Mouse (Mus musculus): ENCODE results near the gene Sema3b. TPM values are rescaled to one million over a fixed set of nuclear protein-coding genes. Genes with fewer than 3 reads are reported as not detected.
"Not testable (repeated sequence)": the region's sequence is repeated elsewhere in the genome, so short reads cannot be mapped to it uniquely, and the experiment has no call there.

The Sema3b gene
- polyA plus RNA-seq, 1 experiment from 2014 or later = 4.8 TPM

DNA sequence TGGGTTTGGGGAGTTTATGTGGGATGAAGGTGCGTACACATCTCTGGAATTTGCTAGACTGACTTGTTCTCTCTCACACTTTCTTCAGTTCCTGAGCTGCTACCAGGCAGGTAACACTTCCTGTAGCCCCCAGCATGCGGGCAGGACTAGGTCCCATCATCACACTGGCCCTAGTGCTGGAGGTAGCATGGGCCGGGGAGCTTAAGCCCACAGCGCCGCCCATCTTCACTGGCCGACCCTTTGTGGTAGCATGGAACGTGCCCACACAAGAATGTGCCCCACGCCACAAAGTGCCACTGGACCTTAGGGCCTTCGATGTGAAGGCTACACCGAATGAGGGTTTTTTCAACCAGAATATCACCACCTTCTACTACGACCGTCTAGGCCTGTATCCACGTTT is 39.0 kb downstream of the Sema3b start:
- H3K27ac ChIP-seq = no peak overlapping the region
- peak overlapping the region; percentile 72 for H3K9ac ChIP-seq
- H3K9me3 ChIP-seq = no peaks in the 10 kb centered on the region
- peak overlapping the region; percentile 60 for H3K4me3 ChIP-seq
- H3K4me2 ChIP-seq (replicated peaks) = peak overlapping the region; percentile 90
- no peak for ATAC-seq (ENCODE audit: low FRiP score, low read depth)
- H3K36me3 ChIP-seq = peaks cover 53% of the 10 kb centered on the region
- no peaks in the 10 kb centered on the region for H3K27me3 ChIP-seq (replicated peaks)
- peaks cover 45% of the 10 kb centered on the region for H3K4me1 ChIP-seq
- 59% methylated on average over 13 of the region's 13 CpGs for WGBS

DNA sequence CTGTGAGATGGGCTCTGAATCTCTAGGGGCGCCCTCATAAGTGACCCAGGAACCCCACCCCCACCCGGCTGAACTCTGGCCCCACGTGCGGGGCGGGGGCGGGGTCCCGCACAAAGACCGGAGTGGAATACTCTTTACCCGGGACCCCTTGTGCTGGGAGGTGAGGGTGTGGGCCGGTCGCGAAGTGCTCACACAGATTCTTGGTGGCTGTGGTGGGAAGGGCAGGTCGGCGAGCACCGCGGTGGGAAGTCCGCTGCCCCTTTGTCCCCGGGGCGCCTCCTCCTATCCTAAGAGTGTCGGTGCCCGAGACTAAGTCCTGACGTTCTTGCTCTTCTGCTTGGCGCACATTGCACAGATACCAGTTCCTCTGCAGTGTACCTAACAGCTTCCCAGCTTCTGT is 39.8 kb downstream of the Sema3b start:
- H3K4me3 ChIP-seq = peak overlapping the region; percentile 60
- peak overlapping the region; percentile 90 for H3K4me2 ChIP-seq (replicated peaks)
- peaks cover 49% of the 10 kb centered on the region for H3K36me3 ChIP-seq

DNA sequence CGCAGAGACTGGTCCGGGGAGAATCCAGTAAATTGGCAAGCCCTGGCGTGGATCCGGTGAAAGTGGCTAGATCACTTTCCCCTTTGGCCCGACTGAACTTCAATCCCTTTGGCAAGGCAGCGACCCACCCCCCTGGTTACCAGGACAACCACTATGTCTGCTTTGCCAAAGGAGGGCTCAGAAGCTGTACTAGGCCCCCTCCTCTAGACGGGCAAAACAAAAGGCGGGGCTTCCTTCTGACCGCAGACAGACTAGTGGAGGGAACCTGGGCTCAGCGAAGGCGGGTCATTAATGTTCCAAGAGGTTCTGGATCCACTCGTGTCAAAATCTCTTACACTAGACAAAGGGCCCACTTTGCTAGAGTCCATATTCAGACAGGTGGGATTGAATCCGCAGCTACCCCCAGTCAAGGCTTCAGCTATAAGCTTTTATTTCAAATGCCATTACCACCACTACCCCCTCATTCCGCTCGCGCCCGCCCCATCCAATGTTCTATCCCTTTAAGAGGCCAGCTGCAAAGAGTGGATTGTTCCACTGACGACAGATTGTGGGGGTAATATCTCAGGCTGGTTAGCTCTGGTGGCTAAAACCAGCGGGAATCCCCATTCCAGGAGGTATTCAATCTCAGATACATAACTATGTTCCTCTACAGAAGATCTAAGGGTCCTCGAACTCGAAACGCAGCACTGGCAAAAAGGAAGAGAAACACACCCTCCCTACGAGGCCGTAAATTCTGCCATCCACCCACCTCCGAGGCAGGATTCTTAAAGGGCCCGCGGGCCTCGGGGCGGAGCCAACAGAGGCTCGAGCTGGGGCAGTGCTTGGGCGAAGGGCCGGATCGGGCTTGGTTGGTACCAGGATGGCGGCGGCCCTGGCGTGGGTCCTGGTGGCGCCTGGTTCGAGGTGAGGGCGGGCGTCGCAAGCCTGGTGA is 40.4 kb downstream of the Sema3b start:
- H3K4me2 ChIP-seq (replicated peaks) = peak overlapping the region; percentile 90
- H3K9me3 ChIP-seq = no peaks in the 10 kb centered on the region
- WGBS = under 1% methylated on average over 41 of the region's 41 CpGs
- H3K9ac ChIP-seq = peak overlapping the region; percentile 72
- H3K36me3 ChIP-seq = peaks cover 44% of the 10 kb centered on the region
- peak; percentile 88 for ATAC-seq (ENCODE audit: low FRiP score, low read depth)
- peak overlapping the region; percentile 51 for H3K27ac ChIP-seq
- H3K4me3 ChIP-seq = peak overlapping the region; percentile 60
- no peaks in the 10 kb centered on the region for H3K27me3 ChIP-seq (replicated peaks)
- peaks cover 53% of the 10 kb centered on the region for H3K4me1 ChIP-seq

More for the DNA sequence above, 39.8 kb downstream of the Sema3b start:
- ATAC-seq (ENCODE audit: low FRiP score, low read depth) = peak; percentile 46
- Histone ChIP-seq H3K9ac (peak overlapping the region; percentile 72), H3K9me3 (no peaks in the 10 kb centered on the region), H3K27me3 (replicated peaks) (no peaks in the 10 kb centered on the region), H3K4me1 (peaks cover 46% of the 10 kb centered on the region), H3K27ac (peak overlapping the region; percentile 51; the same call in 1 of the 2 replicates)
- WGBS = under 1% methylated on average over 23 of the region's 23 CpGs

DNA sequence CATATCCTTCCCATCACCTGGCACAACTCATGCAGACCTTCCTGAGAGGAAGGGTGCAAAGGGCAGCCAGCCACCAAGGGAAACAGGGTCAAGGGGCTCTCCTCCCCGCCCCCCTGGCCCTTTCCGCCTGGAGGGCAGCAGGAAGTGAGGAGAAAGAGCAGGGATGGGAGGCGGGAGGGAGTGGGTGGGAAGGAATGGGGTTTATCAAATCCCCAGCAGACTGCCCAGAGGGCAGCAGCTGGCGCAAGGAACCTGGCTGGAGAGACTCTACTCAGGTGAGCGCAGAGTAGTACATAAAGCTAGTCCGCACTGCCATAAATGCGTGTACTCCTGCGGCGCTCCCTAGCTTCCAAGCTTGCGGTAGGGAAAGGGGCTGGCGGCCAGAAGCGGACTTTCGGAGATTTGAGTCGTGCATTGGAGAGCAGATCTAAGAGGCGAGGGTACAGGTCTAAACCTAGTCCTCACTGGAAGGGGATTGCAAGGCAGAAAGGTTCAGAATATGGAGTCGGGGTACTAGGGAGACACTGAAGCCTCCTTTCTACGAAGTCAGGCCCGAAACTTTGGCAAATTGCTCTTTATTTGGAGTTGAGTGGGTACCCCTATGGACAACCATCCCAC is 41.2 kb downstream of the Sema3b start, which contains the start of gene Hyal2:
Gene Hyal2, plus strand, starts transcription at position 244 of the 618 bp plus-strand sequence.
- Histone ChIP-seq H3K9me3 (no peaks in the 10 kb centered on the region), H3K4me3 (peak within 1 kb of the TSS; percentile 60), H3K27me3 (replicated peaks) (no peaks in the 10 kb centered on the region), H3K4me1 (peaks cover 57% of the 10 kb centered on the region), H3K27ac (peak within 1 kb of the TSS; percentile 51), H3K36me3 (peaks cover 37% of the 10 kb centered on the region), H3K4me2 (replicated peaks) (peak within 1 kb of the TSS; percentile 90), H3K9ac (peak within 1 kb of the TSS; percentile 72)
- no peak for ATAC-seq (ENCODE audit: low FRiP score, low read depth)
- WGBS = 6% methylated on average over 18 of the region's 18 CpGs

DNA sequence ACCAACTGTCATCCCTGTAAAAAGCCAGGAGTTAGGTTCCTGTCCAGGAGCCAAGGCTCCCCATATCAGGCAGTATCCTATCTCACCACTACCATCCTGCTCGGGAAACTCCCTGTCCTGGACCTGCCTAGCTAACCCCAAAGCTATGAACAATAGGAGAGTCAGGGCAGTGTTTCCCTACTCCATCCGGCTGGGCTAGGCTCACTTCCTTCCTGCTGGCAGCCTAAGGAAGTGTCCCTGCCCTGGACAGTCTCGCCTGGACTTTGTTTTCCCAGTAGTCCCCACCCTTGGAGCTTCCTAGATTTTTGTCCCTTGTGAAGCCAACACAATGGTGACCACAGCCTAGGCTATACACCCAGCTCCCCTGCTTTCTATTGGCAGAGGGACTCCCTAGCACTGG is 42.2 kb downstream of the Sema3b start:
- Histone ChIP-seq H3K9ac (no peak overlapping the region), H3K27ac (no peak overlapping the region), H3K9me3 (no peaks in the 10 kb centered on the region), H3K27me3 (replicated peaks) (no peaks in the 10 kb centered on the region), H3K36me3 (peaks cover 33% of the 10 kb centered on the region), H3K4me1 (peaks cover 53% of the 10 kb centered on the region), H3K4me2 (replicated peaks) (peak overlapping the region; percentile 90), H3K4me3 (no peak overlapping the region)
- ATAC-seq (ENCODE audit: low FRiP score, low read depth) = no peak
- 69% methylated on average over 3 of the region's 3 CpGs for WGBS

DNA sequence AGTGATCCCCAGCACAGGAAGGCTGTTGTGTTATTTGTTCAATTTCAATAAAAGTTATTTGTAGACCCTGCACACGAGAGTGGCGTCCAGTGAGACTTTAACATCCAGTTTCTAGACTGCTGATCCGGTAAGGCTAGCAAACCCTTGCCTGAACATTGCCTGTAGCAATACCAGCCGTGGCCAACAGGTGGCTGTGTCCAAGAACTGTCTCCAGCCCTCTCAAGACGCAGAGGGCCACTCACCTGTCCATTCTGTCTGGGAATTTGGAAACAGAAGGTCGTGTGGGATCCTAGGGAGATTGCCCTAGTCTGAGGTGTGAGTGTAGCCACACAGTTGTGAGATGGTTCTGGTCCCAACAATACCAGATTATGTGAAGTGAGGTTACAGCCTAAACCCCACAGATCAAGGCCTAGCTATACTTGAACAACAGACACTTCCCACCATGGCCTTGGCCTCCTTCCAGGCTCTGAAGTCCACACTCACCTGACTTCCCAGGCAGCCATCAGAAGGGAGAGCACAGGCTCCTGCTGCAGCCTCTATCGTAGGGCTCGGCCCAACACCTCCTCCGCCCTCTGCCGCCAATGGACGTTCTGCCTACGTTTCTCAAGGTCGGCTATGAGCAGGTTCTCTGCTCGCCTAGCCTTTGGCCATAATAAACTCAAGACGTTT is 42.9 kb downstream of the Sema3b start:
- H3K4me3 ChIP-seq = no peak overlapping the region
- H3K4me2 ChIP-seq (replicated peaks) = no peak overlapping the region
- no peak overlapping the region for H3K9ac ChIP-seq
- H3K36me3 ChIP-seq = peaks cover 33% of the 10 kb centered on the region
- H3K27me3 ChIP-seq (replicated peaks) = no peaks in the 10 kb centered on the region
- H3K27ac ChIP-seq = no peak overlapping the region
- ATAC-seq (ENCODE audit: low FRiP score, low read depth) = no peak
- H3K9me3 ChIP-seq = no peaks in the 10 kb centered on the region
- peaks cover 46% of the 10 kb centered on the region for H3K4me1 ChIP-seq
- WGBS = 61% methylated on average over 15 of the region's 15 CpGs

DNA sequence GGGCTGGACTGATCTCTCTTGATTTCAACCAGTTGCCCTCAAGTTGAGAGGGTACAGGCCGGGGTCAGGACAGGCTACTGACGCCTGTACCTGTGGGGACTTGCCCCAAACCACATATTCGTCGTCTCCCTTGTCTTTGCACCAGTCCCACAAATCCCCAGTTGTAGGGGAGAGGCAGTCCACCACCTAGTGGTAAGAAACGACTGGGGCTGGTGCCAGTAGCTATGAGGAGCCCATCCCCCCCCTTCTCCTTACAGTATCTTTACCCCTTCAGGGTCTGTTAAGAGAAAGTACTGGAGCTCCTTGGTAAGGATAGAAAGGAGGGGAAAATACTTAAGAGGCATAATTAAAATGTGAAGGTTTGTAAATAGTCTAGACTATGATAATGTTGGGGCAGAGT is 43.5 kb downstream of the Sema3b start:
- ATAC-seq (ENCODE audit: low FRiP score, low read depth); H3K27me3 ChIP-seq (replicated peaks); H3K4me3 ChIP-seq; H3K9me3 ChIP-seq; H3K27ac ChIP-seq; H3K9ac ChIP-seq: not testable (repeated sequence)
- Histone ChIP-seq H3K4me2 (replicated peaks) (peak overlapping the region; percentile 90; the same call in 1 of the 2 replicates), H3K36me3 (peaks cover 33% of the 10 kb centered on the region), H3K4me1 (peaks cover 40% of the 10 kb centered on the region)
- 49% methylated on average over 5 of the region's 5 CpGs for WGBS

DNA sequence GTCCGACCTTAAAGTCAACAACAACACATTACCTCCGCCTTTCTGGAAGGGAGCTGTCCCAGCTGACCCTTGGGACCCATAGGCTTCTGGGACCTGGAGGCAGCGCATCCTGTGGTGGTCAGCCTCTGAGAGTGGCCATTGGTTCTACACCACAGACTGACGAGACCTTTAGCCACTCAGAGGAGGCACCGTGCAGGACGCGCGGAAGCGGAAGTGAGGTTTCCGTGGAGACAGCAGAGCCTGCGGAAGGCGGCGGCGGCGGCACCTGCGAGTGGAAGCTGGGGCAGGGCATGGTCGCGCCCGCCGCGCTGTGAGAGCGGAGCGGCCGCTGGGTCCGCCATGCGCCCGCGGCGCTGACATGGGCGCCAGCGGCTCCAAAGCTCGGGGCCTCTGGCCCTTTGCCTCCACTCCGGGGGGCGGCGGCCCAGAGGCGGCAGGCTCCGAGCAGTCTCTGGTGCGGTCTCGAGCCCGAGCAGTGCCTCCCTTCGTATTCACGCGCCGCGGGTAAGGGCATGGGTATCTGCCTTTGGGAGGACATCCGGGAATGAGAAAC is 45.9 kb downstream of the Sema3b start, which contains the start of gene Tusc2:
Gene Tusc2, plus strand, starts transcription at position 227 of the 553 bp plus-strand sequence.
- peaks cover 25% of the 10 kb centered on the region for H3K4me1 ChIP-seq
- H3K4me2 ChIP-seq (replicated peaks) = peak within 1 kb of the TSS; percentile 90
- H3K27me3 ChIP-seq (replicated peaks) = no peaks in the 10 kb centered on the region
- no peaks in the 10 kb centered on the region for H3K9me3 ChIP-seq
- peak within 1 kb of the TSS; percentile 96 for H3K4me3 ChIP-seq
- ATAC-seq (ENCODE audit: low FRiP score, low read depth) = peak; percentile 91
- H3K9ac ChIP-seq = peak within 1 kb of the TSS; percentile 90
- WGBS = under 1% methylated on average over 46 of the region's 46 CpGs
- 0 out of 2 replicates have a peak within 1 kb of the TSS, but pooled peaks have one; percentile 42 for H3K27ac ChIP-seq
- peaks cover 53% of the 10 kb centered on the region for H3K36me3 ChIP-seq

DNA sequence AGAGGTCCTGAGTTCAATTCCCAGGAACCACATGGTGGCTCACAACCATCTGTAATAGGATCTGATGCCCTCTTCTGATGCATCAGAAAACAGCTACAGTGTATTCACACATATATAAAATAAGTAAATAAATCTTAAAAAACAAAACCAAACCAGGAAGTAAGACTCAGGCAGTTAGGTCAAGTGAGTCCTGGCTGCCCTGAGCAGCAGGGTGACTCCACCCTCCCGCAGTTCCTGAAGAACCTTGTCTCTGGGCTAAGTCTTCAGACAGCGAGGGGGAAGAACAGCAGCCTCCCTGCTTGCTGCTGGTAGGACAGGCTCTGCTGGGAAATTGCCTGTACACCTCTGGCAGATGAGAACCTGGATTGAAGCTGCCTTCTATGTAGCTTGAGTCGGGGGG is 52.7 kb downstream of the Sema3b start:
- H3K4me3 ChIP-seq = no peak overlapping the region
- WGBS = 83% methylated on average over 3 of the region's 3 CpGs

DNA sequence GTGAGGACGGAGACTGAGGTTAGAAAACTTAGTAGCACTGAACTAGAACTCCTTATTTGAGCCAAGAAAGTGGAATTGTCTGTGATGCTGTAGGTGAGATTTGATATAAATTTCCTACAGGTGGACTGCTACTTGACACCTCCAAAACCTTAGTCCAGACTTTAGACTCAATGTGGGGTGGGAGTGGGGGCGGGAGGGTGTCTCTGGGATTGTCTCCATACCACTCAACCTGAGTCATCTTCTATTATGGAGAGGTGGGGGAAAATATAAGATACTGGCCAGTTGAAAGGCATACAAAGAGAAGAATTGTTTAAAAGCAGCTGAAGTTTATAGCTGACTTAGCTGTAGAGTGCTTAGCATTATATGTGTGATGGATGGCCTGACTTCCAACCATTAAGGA is 53.3 kb downstream of the Sema3b start:
- H3K9me3 ChIP-seq = no peaks in the 10 kb centered on the region
- no peak for ATAC-seq (ENCODE audit: low FRiP score, low read depth)
- H3K4me3 ChIP-seq = peak overlapping the region; percentile 72
- no peak overlapping the region for H3K27ac ChIP-seq
- H3K9ac ChIP-seq = peak overlapping the region; percentile 83
- H3K36me3 ChIP-seq = peaks cover 42% of the 10 kb centered on the region
- peak overlapping the region; percentile 96 for H3K4me2 ChIP-seq (replicated peaks)
- H3K27me3 ChIP-seq (replicated peaks) = peaks cover 24% of the 10 kb centered on the region
- 58% methylated on average over 2 of the region's 2 CpGs for WGBS
- H3K4me1 ChIP-seq = peaks cover 46% of the 10 kb centered on the region

More for the DNA sequence above, 52.7 kb downstream of the Sema3b start:
- H3K36me3 ChIP-seq = peaks cover 48% of the 10 kb centered on the region
- H3K4me2 ChIP-seq (replicated peaks) = peak overlapping the region; percentile 96
- H3K9me3 ChIP-seq = no peaks in the 10 kb centered on the region
- H3K9ac ChIP-seq = no peak overlapping the region
- H3K27me3 ChIP-seq (replicated peaks) = peaks cover 18% of the 10 kb centered on the region
- H3K27ac ChIP-seq = no peak overlapping the region
- peaks cover 40% of the 10 kb centered on the region for H3K4me1 ChIP-seq
- no peak for ATAC-seq (ENCODE audit: low FRiP score, low read depth)

DNA sequence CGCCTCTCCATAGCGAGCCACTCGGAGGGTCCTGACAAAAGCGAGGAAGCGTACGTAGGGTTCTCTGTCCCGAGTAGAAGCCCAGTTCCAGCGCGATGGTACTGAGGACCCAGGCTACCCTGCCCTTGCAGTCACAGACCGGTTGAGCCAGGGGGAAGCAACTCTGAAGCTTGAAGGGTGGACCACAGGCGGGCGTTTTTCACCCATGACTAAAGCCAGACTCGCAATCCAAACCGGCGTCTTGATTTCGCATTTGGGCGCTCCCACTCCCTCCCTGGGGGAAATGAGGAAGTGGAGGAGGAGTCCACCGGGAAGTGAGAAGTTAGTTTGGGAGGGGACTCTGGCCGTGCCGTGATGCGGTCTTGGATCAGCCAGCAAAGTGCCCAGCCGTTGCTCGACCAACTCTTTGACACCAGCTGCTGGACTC is 54.0 kb downstream of the Sema3b start:
- Histone ChIP-seq H3K4me1 (peaks cover 46% of the 10 kb centered on the region), H3K4me2 (replicated peaks) (peak overlapping the region; percentile 96), H3K9me3 (no peaks in the 10 kb centered on the region), H3K27ac (peak overlapping the region; percentile 69), H3K27me3 (replicated peaks) (peaks cover 31% of the 10 kb centered on the region), H3K36me3 (peaks cover 35% of the 10 kb centered on the region), H3K9ac (peak overlapping the region; percentile 83), H3K4me3 (peak overlapping the region; percentile 72)
- peak; percentile 45 for ATAC-seq (ENCODE audit: low FRiP score, low read depth)
- WGBS = under 1% methylated on average over 23 of the region's 23 CpGs

Data from neural tube, embryonic 12.5 days (tissue).